Mouse (Mus musculus) cerebellum, adult 2 months (tissue): ENCODE measurements around the gene Olfm2.

Experiments used
- CTCF ChIP-seq: fragments of 200-500 bp; IDR thresholded peaks from 2 replicates; pipeline ENCODE4 v1.5.1; 2011; ENCODE audit warnings: low read depth, mild to moderate bottlenecking, control low read depth, low read length, moderate library complexity, borderline replicate concordance; ENCODE audit not compliant: insufficient read depth
- POLR2A ChIP-seq: fragments of 200-500 bp; IDR thresholded peaks from 2 replicates; pipeline ENCODE4 v1.6.1; 2011; ENCODE audit warnings: low read length, control low read depth, borderline replicate concordance; ENCODE audit not compliant: insufficient read depth

DNA sequence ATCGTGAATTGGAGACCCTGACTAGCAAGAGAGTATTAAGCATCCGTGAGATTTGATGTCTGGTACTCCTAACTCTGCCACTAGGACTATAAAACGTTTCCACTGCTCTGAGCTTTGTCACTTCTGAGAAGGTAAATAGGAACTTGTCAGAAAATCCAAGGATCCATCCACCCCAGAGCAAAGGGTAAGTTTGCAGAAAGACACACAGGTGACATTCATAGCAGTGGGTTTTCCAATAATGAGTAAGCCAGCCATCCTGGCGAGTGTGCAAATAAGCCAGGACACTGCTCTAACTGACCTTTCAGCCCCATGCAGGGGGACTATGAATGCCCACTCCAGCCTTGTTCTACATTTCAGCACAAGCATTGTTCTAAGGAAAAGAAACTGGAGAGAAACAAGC is 14.4 kb downstream of the Olfm2 start:
- no peak for TF ChIP-seq POLR2A
- no peak for TF ChIP-seq CTCF
